Mouse (Mus musculus): ENCODE results near the gene Wdr20rt. TPM values are rescaled to one million over a fixed set of nuclear protein-coding genes. Genes with fewer than 3 reads are reported as not detected.

Wdr20rt gene
- total RNA-seq, 2 experiments from 2014 or later, result not detected

GRCm38 (mm10) chr12:65259139-65260111, 34.1 kb downstream of the Wdr20rt start:
- no peak for DNase-seq
- TF ChIP-seq CTCF (IDR thresholded peaks at IDR 0.05), result no peak
- H3K4me3 ChIP-seq, result peak overlapping the region; percentile 51
- intact Hi-C loops (cut with DNase I), result no loop called here
- H3K27ac ChIP-seq, result no peak overlapping the region; the same call in 1 of the 2 replicates

GRCm38 (mm10) chr12:65268311-65268984, 43.1 kb downstream of the Wdr20rt start:
- no peak overlapping the region for H3K4me3 ChIP-seq
- TF ChIP-seq CTCF (IDR thresholded peaks at IDR 0.05), result no peak
- DNase-seq, result no peak
- no peak overlapping the region for H3K27ac ChIP-seq
- intact Hi-C loops (cut with DNase I), result no loop called here

GRCm38 (mm10) chr12:65269406-65269805, 44.1 kb downstream of the Wdr20rt start:
- Histone ChIP-seq H3K27ac (no peak overlapping the region), H3K4me3 (no peak overlapping the region)
- intact Hi-C loops (cut with DNase I), result no loop called here
- DNase-seq, result no peak
- TF ChIP-seq CTCF (IDR thresholded peaks at IDR 0.05), result no peak

GRCm38 (mm10) chr12:65273807-65274206, 48.5 kb downstream of the Wdr20rt start:
- no peak overlapping the region for H3K27ac ChIP-seq
- TF ChIP-seq CTCF (IDR thresholded peaks at IDR 0.05), result peak; percentile 1; the same call in 1 of the 2 replicates
- no peak for DNase-seq
- no peak overlapping the region for H3K4me3 ChIP-seq
- intact Hi-C loops (cut with DNase I), result no loop called here

Other genes with a start within 250 kb of the Wdr20rt start
- 10 to 100 TPM; 15.8 to 17.5 TPM for gene Prpf39, start 189.2 kb upstream of the Wdr20rt start, total RNA-seq (2021)
- gene Fkbp3, start 151.5 kb upstream of the Wdr20rt start, total RNA-seq (2021), result 100 to 1,000 TPM; 176 to 242 TPM
- 1 to 10 TPM; 1.4 to 2.0 TPM for gene Fancm, start 149.9 kb upstream of the Wdr20rt start, total RNA-seq (2021)
- under 1 TPM in 1 of 2 experiments, not detected in 1; 0.13 TPM for gene Mis18bp1, start 52.9 kb upstream of the Wdr20rt start, total RNA-seq (2021)